Mouse (Mus musculus): ENCODE results near the gene Cldn15. TPM values are rescaled to one million over a fixed set of nuclear protein-coding genes. Genes with fewer than 3 reads are reported as not detected.
"Not testable (repeated sequence)": the region's sequence is repeated elsewhere in the genome, so short reads cannot be mapped to it uniquely, and the experiment has no call there.

Cldn15 gene
- total and polyA plus RNA-seq, 3 experiments, result 1.2 to 2.1 TPM; not detected in 1

GRCm38 (mm10) chr5:136945084-136945483, 21.3 kb upstream of the Cldn15 start:
- Histone ChIP-seq H3K9ac (ENCODE audit: control insufficient read depth, low read depth, low read length, poor library complexity, severe bottlenecking) (no peak overlapping the region), H3K4me3 (ENCODE audit: control insufficient read depth in 1 of 2, insufficient read depth in 1 of 2, low read depth in 2 of 2, low read length in 2 of 2) (no peak overlapping the region), H3K79me2 (ENCODE audit: control insufficient read depth, insufficient read depth, low read length, poor library complexity) (no peaks in the 10 kb centered on the region), H3K36me3 (ENCODE audit: control insufficient read depth in 1 of 2, insufficient read depth in 2 of 2, low read length in 2 of 2) (no peaks in the 10 kb centered on the region), H3K27me3 (ENCODE audit: control insufficient read depth in 1 of 2, insufficient read depth in 2 of 2, low read length in 2 of 2) (no peaks in the 10 kb centered on the region), H3K27ac (ENCODE audit: control insufficient read depth, low read depth, low read length) (no peak overlapping the region), H3K4me1 (ENCODE audit: control insufficient read depth in 1 of 2, insufficient read depth in 2 of 2, low read length in 2 of 2) (no peaks in the 10 kb centered on the region), H3K9me3 (replicated peaks; ENCODE audit: insufficient read depth, low read length) (no peaks in the 10 kb centered on the region)
- TF ChIP-seq CTCF (IDR thresholded peaks at IDR 0.05 in 2 of 3, conservative IDR thresholded peaks at IDR 0.05 in 1 of 3; ENCODE audit: control insufficient read depth in 1 of 3, insufficient read depth in 1 of 3, low read depth in 2 of 3, low read length in 3 of 3, poor library complexity in 1 of 3, severe bottlenecking in 1 of 3) (no peak), JUND (IDR thresholded peaks at IDR 0.05; ENCODE audit: low read depth, low read length) (no peak), ZC3H11A (IDR thresholded peaks at IDR 0.05; ENCODE audit: low read depth, low read length) (no peak), GABPA (IDR thresholded peaks at IDR 0.05; ENCODE audit: low read depth, low read length) (no peak), SIN3A (IDR thresholded peaks at IDR 0.05; ENCODE audit: low read length) (no peak), MYB (IDR thresholded peaks at IDR 0.05; ENCODE audit: low read depth, low read length) (no peak), GATA1 (IDR thresholded peaks at IDR 0.05; ENCODE audit: low read depth, low read length) (no peak), POLR2AphosphoS5 (IDR thresholded peaks at IDR 0.05; ENCODE audit: borderline replicate concordance, low read depth, low read length) (no peak), RCOR1 (IDR thresholded peaks at IDR 0.05; ENCODE audit: low read depth, low read length) (no peak), ZNF384 (IDR thresholded peaks at IDR 0.05; ENCODE audit: low read depth, low read length) (no peak), EP300 (IDR thresholded peaks at IDR 0.05; ENCODE audit: low read depth in 1 of 2, low read length in 2 of 2) (no peak), CHD2 (IDR thresholded peaks at IDR 0.05; ENCODE audit: low read length) (no peak), MAFK (IDR thresholded peaks at IDR 0.05; ENCODE audit: borderline replicate concordance, low read depth, low read length) (no peak), BHLHE40 (IDR thresholded peaks at IDR 0.05; ENCODE audit: borderline replicate concordance, low read depth, low read length) (no peak), USF2 (IDR thresholded peaks at IDR 0.05; ENCODE audit: borderline replicate concordance in 1 of 2, insufficient read depth in 1 of 2, low read depth in 1 of 2, low read length in 2 of 2) (no peak), ELF1 (IDR thresholded peaks at IDR 0.05; ENCODE audit: low read depth, low read length) (no peak), MAZ (IDR thresholded peaks at IDR 0.05; ENCODE audit: low read depth, low read length) (no peak), NRF1 (IDR thresholded peaks at IDR 0.05; ENCODE audit: insufficient read depth, low read depth, low read length, poor library complexity, severe bottlenecking) (no peak), RAD21 (IDR thresholded peaks at IDR 0.05; ENCODE audit: low read depth, low read length) (no peak), CHD1 (IDR thresholded peaks at IDR 0.05; ENCODE audit: low read depth, low read length) (no peak)
- DNase-seq (ENCODE audit: low read depth, low spot score), result no peak

- DNase-seq (ENCODE audit: low read depth, low spot score), result no peak
- no peak overlapping the region for H3K4me3 ChIP-seq (ENCODE audit: control insufficient read depth in 1 of 2, insufficient read depth in 1 of 2, low read depth in 2 of 2, low read length in 2 of 2)
- no peak overlapping the region for H3K9ac ChIP-seq (ENCODE audit: control insufficient read depth, low read depth, low read length, poor library complexity, severe bottlenecking)
- H3K79me2 ChIP-seq (ENCODE audit: control insufficient read depth, insufficient read depth, low read length, poor library complexity), result no peaks in the 10 kb centered on the region
- no peaks in the 10 kb centered on the region for H3K27me3 ChIP-seq (ENCODE audit: control insufficient read depth in 1 of 2, insufficient read depth in 2 of 2, low read length in 2 of 2)
- peaks cover 0 to 6% of the 10 kb centered on the region in 2 experiments; a peak in 1 of 4 replicates for H3K4me1 ChIP-seq (ENCODE audit: control insufficient read depth in 1 of 2, insufficient read depth in 2 of 2, low read length in 2 of 2)
- no peak overlapping the region for H3K27ac ChIP-seq (ENCODE audit: control insufficient read depth, low read depth, low read length)
- H3K9me3 ChIP-seq (replicated peaks; ENCODE audit: insufficient read depth, low read length), result no peaks in the 10 kb centered on the region
- peaks cover 0 to 5% of the 10 kb centered on the region in 2 experiments; a peak in 1 of 4 replicates for H3K36me3 ChIP-seq (ENCODE audit: control insufficient read depth in 1 of 2, insufficient read depth in 2 of 2, low read length in 2 of 2)
- TF ChIP-seq CTCF (IDR thresholded peaks at IDR 0.05 in 2 of 3, conservative IDR thresholded peaks at IDR 0.05 in 1 of 3; ENCODE audit: control insufficient read depth in 1 of 3, insufficient read depth in 1 of 3, low read depth in 2 of 3, low read length in 3 of 3, poor library complexity in 1 of 3, severe bottlenecking in 1 of 3) (no peak), NRF1 (IDR thresholded peaks at IDR 0.05; ENCODE audit: insufficient read depth, low read depth, low read length, poor library complexity, severe bottlenecking) (no peak), TBP (IDR thresholded peaks at IDR 0.05; ENCODE audit: low read depth, low read length) (no peak), MYB (IDR thresholded peaks at IDR 0.05; ENCODE audit: low read depth, low read length) (no peak)
Measured at GRCm38 (mm10) chr5:136947874-136948273, 18.5 kb upstream of the Cldn15 start.

GRCm38 (mm10) chr5:136949551-136950336, 16.7 kb upstream of the Cldn15 start:
- not testable (repeated sequence) for H3K27me3 ChIP-seq (ENCODE audit: control insufficient read depth in 1 of 2, insufficient read depth in 2 of 2, low read length in 2 of 2); H3K9me3 ChIP-seq (replicated peaks; ENCODE audit: insufficient read depth, low read length); DNase-seq (ENCODE audit: low read depth, low spot score); H3K27ac ChIP-seq (ENCODE audit: control insufficient read depth, low read depth, low read length); H3K9ac ChIP-seq (ENCODE audit: control insufficient read depth, low read depth, low read length, poor library complexity, severe bottlenecking); H3K4me3 ChIP-seq (ENCODE audit: control insufficient read depth in 1 of 2, insufficient read depth in 1 of 2, low read depth in 2 of 2, low read length in 2 of 2)
- peaks cover 13% of the 10 kb centered on the region for H3K79me2 ChIP-seq (ENCODE audit: control insufficient read depth, insufficient read depth, low read length, poor library complexity)
- H3K36me3 ChIP-seq (ENCODE audit: control insufficient read depth in 1 of 2, insufficient read depth in 2 of 2, low read length in 2 of 2), result peaks cover 0 to 11% of the 10 kb centered on the region in 2 experiments; a peak in 2 of 4 replicates
- H3K4me1 ChIP-seq (ENCODE audit: control insufficient read depth in 1 of 2, insufficient read depth in 2 of 2, low read length in 2 of 2), result peaks cover 0 to 13% of the 10 kb centered on the region in 2 experiments; a peak in 2 of 4 replicates

Data from MEL (cell line).